Mouse (Mus musculus): ENCODE data around the gene Fgfr2. TPM values are rescaled to one million over a fixed set of nuclear protein-coding genes. Genes with fewer than 3 reads are reported as not detected.
A peak's percentile ranks its signal among the peaks of the same experiment; 100 is the strongest.

The Fgfr2 gene
- polyA plus RNA-seq, 1 experiment from 2014 or later: 99.3 TPM

- 17% methylated on average over 8 of the region's 8 CpGs for WGBS
- peaks cover 76% of the 10 kb centered on the region for H3K36me3 ChIP-seq
- peak overlapping the region; percentile 52 for H3K27ac ChIP-seq (replicated peaks)
- no peaks in the 10 kb centered on the region for H3K9me3 ChIP-seq (replicated peaks)
- H3K4me3 ChIP-seq: peak overlapping the region; percentile 93
- peaks cover 93% of the 10 kb centered on the region for H3K4me1 ChIP-seq
- H3K27me3 ChIP-seq (ENCODE audit: low read depth, poor library complexity, severe bottlenecking): peaks cover 69% of the 10 kb centered on the region
- no peak for DNase-seq (ENCODE audit: low spot score)
Observed at GRCm38 (mm10) chr7:130257991-130258703, 2865.0 kb downstream of the Fgfr2 start.

GRCm38 (mm10) chr7:130253264-130253663 lies 2869.9 kb downstream of the Fgfr2 start:
- Histone ChIP-seq H3K4me1 (peaks cover 93% of the 10 kb centered on the region), H3K27me3 (ENCODE audit: low read depth, poor library complexity, severe bottlenecking) (peaks cover 60% of the 10 kb centered on the region), H3K4me3 (no peak overlapping the region), H3K9me3 (replicated peaks) (no peaks in the 10 kb centered on the region), H3K36me3 (peaks cover 54% of the 10 kb centered on the region), H3K27ac (replicated peaks) (no peak overlapping the region)
- WGBS: 69% methylated on average over 4 of the region's 4 CpGs
- no peak for DNase-seq (ENCODE audit: low spot score)

DNA sequence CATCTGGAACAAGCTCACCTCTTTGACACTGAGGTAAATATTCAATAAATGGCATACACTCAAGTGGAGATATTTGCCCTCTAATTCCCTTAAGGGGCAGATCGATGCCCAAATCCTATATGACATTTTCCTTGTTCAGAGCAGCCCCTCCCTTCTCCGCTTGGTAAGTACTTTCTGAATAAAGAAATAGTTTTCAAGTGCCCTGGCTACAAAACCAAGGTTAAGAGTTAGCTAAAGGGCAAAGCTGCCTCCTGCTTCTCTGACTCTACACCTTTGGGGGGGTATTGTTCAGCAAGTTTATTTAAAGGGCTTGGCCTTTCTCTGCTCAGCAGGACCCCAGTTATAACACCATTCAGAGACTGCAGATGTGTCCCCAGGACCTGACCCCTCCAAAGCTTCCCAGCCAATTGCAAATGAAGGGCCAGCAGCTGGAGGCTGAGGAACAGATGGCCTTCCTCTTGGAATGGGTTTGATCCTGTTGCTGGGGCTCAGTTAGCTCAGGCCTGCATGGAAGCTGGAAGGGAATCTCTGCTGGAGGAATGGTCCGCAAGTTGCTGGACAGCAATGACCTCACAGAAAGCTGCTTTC lies 2871.1 kb downstream of the Fgfr2 start:
- peaks cover 60% of the 10 kb centered on the region for H3K27me3 ChIP-seq (ENCODE audit: low read depth, poor library complexity, severe bottlenecking)
- H3K4me3 ChIP-seq: peak overlapping the region; percentile 16; the same call in 1 of the 2 replicates
- peak; percentile 75 for DNase-seq (ENCODE audit: low spot score)
- 23% methylated on average over 3 of the region's 3 CpGs for WGBS
- H3K36me3 ChIP-seq: peaks cover 47% of the 10 kb centered on the region
- no peaks in the 10 kb centered on the region for H3K9me3 ChIP-seq (replicated peaks)
- H3K27ac ChIP-seq (replicated peaks): peak overlapping the region; percentile 35
- peaks cover 93% of the 10 kb centered on the region for H3K4me1 ChIP-seq

- 39% methylated on average over 4 of the region's 4 CpGs for WGBS
- Histone ChIP-seq H3K36me3 (peaks cover 46% of the 10 kb centered on the region), H3K27me3 (ENCODE audit: low read depth, poor library complexity, severe bottlenecking) (peaks cover 58% of the 10 kb centered on the region), H3K27ac (replicated peaks) (peak overlapping the region; percentile 64; the same call in 1 of the 2 replicates), H3K4me3 (peak overlapping the region; percentile 21; the same call in 1 of the 2 replicates), H3K9me3 (replicated peaks) (no peaks in the 10 kb centered on the region), H3K4me1 (peaks cover 95% of the 10 kb centered on the region)
- no peak for DNase-seq (ENCODE audit: low spot score)
Observed at GRCm38 (mm10) chr7:130250994-130251393, 2872.2 kb downstream of the Fgfr2 start.

- peaks cover 34% of the 10 kb centered on the region for H3K36me3 ChIP-seq
- DNase-seq (ENCODE audit: low spot score): no peak
- H3K4me1 ChIP-seq: peaks cover 99% of the 10 kb centered on the region
- H3K27me3 ChIP-seq (ENCODE audit: low read depth, poor library complexity, severe bottlenecking): peaks cover 36% of the 10 kb centered on the region
- no peak overlapping the region for H3K4me3 ChIP-seq
- H3K9me3 ChIP-seq (replicated peaks): no peaks in the 10 kb centered on the region
- WGBS: 66% methylated on average over 7 of the region's 7 CpGs
- H3K27ac ChIP-seq (replicated peaks): peak overlapping the region; percentile 55; the same call in 1 of the 2 replicates
Observed at GRCm38 (mm10) chr7:130248403-130248802, 2874.7 kb downstream of the Fgfr2 start.

- 91% methylated on average over 10 of the region's 10 CpGs for WGBS
- DNase-seq (ENCODE audit: low spot score): no peak
- no peak overlapping the region for H3K4me3 ChIP-seq
- peaks cover 96% of the 10 kb centered on the region for H3K4me1 ChIP-seq
- peaks cover 30% of the 10 kb centered on the region for H3K27me3 ChIP-seq (ENCODE audit: low read depth, poor library complexity, severe bottlenecking)
- H3K27ac ChIP-seq (replicated peaks): peak overlapping the region; percentile 55; the same call in 1 of the 2 replicates
- H3K9me3 ChIP-seq (replicated peaks): no peaks in the 10 kb centered on the region
- peaks cover 34% of the 10 kb centered on the region for H3K36me3 ChIP-seq
Observed at GRCm38 (mm10) chr7:130247831-130248230, 2875.3 kb downstream of the Fgfr2 start.

GRCm38 (mm10) chr7:130246483-130246882 lies 2876.7 kb downstream of the Fgfr2 start:
- no peaks in the 10 kb centered on the region for H3K9me3 ChIP-seq (replicated peaks)
- no peak overlapping the region for H3K27ac ChIP-seq (replicated peaks)
- peaks cover 25% of the 10 kb centered on the region for H3K27me3 ChIP-seq (ENCODE audit: low read depth, poor library complexity, severe bottlenecking)
- H3K4me1 ChIP-seq: peaks cover 92% of the 10 kb centered on the region
- no peak overlapping the region for H3K4me3 ChIP-seq
- whole genome bisulfite sequencing: 82% methylated on average over 7 of the region's 7 CpGs
- DNase-seq (ENCODE audit: low spot score): no peak
- H3K36me3 ChIP-seq: peaks cover 45% of the 10 kb centered on the region

DNA sequence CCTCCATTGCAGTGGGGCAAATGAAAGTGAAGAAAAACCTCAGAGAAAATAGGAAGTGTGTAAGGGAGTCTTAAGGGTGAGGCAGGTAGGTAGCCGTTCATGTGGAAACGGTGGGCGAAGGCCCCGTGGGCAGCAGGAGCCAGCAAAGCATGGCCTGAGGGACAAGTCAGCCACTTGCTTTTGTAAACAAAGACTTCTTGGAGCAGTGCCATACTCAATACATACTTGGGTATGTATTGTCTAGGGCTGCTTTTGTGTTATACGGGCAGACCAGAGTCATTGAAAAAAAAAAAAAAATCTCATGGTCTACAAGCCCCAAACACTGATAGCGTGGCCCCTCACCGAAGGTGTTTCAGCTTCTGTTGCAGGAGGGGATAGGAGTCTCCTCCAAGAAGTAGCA lies 2878.6 kb downstream of the Fgfr2 start:
- WGBS: 79% methylated on average over 7 of the region's 7 CpGs
- peaks cover 11% of the 10 kb centered on the region for H3K27me3 ChIP-seq (ENCODE audit: low read depth, poor library complexity, severe bottlenecking)

GRCm38 (mm10) chr7:130243811-130244210 lies 2879.3 kb downstream of the Fgfr2 start:
- 86% methylated on average over 4 of the region's 4 CpGs for WGBS
- peaks cover 69% of the 10 kb centered on the region for H3K4me1 ChIP-seq
- H3K9me3 ChIP-seq (replicated peaks): no peaks in the 10 kb centered on the region
- DNase-seq (ENCODE audit: low spot score): no peak
- H3K27me3 ChIP-seq (ENCODE audit: low read depth, poor library complexity, severe bottlenecking): peaks cover 8% of the 10 kb centered on the region
- no peak overlapping the region for H3K27ac ChIP-seq (replicated peaks)
- peaks cover 59% of the 10 kb centered on the region for H3K36me3 ChIP-seq
- H3K4me3 ChIP-seq: no peak overlapping the region

More for the DNA sequence above, 2878.6 kb downstream of the Fgfr2 start:
- no peak for DNase-seq (ENCODE audit: low spot score)
- peaks cover 77% of the 10 kb centered on the region for H3K4me1 ChIP-seq
- no peak overlapping the region for H3K27ac ChIP-seq (replicated peaks)
- H3K36me3 ChIP-seq: peaks cover 57% of the 10 kb centered on the region
- no peak overlapping the region for H3K4me3 ChIP-seq
- H3K9me3 ChIP-seq (replicated peaks): no peaks in the 10 kb centered on the region

GRCm38 (mm10) chr7:130240191-130240590 lies 2883.0 kb downstream of the Fgfr2 start:
- Histone ChIP-seq H3K27ac (replicated peaks) (no peak overlapping the region), H3K36me3 (peaks cover 83% of the 10 kb centered on the region), H3K9me3 (replicated peaks) (no peaks in the 10 kb centered on the region), H3K4me1 (peaks cover 48% of the 10 kb centered on the region), H3K27me3 (ENCODE audit: low read depth, poor library complexity, severe bottlenecking) (no peaks in the 10 kb centered on the region), H3K4me3 (no peak overlapping the region)
- WGBS: 92% methylated on average over 9 of the region's 9 CpGs
- no peak for DNase-seq (ENCODE audit: low spot score)

GRCm38 (mm10) chr7:130237244-130237643 lies 2885.9 kb downstream of the Fgfr2 start:
- H3K4me1 ChIP-seq: peaks cover 43% of the 10 kb centered on the region
- H3K36me3 ChIP-seq: peaks cover 90% of the 10 kb centered on the region
- no peaks in the 10 kb centered on the region for H3K27me3 ChIP-seq (ENCODE audit: low read depth, poor library complexity, severe bottlenecking)
- H3K4me3 ChIP-seq: no peak overlapping the region
- no peak overlapping the region for H3K27ac ChIP-seq (replicated peaks)
- 83% methylated on average over 5 of the region's 5 CpGs for WGBS
- no peaks in the 10 kb centered on the region for H3K9me3 ChIP-seq (replicated peaks)
- DNase-seq (ENCODE audit: low spot score): no peak

- 80% methylated on average over 7 of the region's 7 CpGs for WGBS
- Histone ChIP-seq H3K36me3 (peaks cover 73% of the 10 kb centered on the region), H3K4me1 (peaks cover 45% of the 10 kb centered on the region), H3K9me3 (replicated peaks) (no peaks in the 10 kb centered on the region), H3K27ac (replicated peaks) (no peak overlapping the region), H3K4me3 (no peak overlapping the region), H3K27me3 (ENCODE audit: low read depth, poor library complexity, severe bottlenecking) (no peaks in the 10 kb centered on the region)
- DNase-seq (ENCODE audit: low spot score): no peak
Observed at GRCm38 (mm10) chr7:130233777-130234176, 2889.4 kb downstream of the Fgfr2 start.

DNA sequence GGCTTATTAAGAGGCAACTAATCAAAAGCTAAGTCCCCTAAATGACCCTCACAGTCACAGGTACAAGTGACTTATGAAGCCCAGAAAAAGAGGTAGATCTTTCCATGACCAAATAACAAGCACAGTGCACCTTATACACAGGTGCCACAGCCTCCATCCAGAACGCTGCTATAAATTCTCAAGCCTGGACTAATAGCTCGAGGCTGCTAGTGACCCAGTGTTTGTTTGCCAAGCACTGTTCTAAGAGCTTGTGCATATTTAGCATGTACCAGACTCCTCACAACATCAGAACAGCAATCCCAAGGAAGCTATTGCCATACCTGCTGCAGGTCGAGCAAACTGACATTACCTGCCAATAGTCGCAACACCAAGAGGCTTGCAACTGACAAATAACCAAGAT lies 2893.1 kb downstream of the Fgfr2 start:
- Histone ChIP-seq H3K36me3 (peaks cover 76% of the 10 kb centered on the region), H3K4me3 (no peak overlapping the region), H3K4me1 (peaks cover 55% of the 10 kb centered on the region), H3K27ac (replicated peaks) (no peak overlapping the region), H3K27me3 (ENCODE audit: low read depth, poor library complexity, severe bottlenecking) (no peaks in the 10 kb centered on the region), H3K9me3 (replicated peaks) (no peaks in the 10 kb centered on the region)
- WGBS: 92% methylated on average over 4 of the region's 4 CpGs
- no peak for DNase-seq (ENCODE audit: low spot score)
